Mouse (Mus musculus) MN1 (cell line): ENCODE data around the gene Ppp1r3f.
A peak's percentile ranks its signal among the peaks of the same experiment; 100 is the strongest.

Source experiments
- DNase-seq: peaks from one replicate; pipeline ENCODE4 v3.0.0-alpha.2; 2016; ENCODE audit warnings: low spot score

Gene Ppp1r3f

GRCm38 (mm10) chrX:7574087-7574884 is at the start of gene Ppp1r3f:
Gene Ppp1r3f (minus strand): TSS chrX:7574283.
- DNase-seq: peak; percentile 93

DNA sequence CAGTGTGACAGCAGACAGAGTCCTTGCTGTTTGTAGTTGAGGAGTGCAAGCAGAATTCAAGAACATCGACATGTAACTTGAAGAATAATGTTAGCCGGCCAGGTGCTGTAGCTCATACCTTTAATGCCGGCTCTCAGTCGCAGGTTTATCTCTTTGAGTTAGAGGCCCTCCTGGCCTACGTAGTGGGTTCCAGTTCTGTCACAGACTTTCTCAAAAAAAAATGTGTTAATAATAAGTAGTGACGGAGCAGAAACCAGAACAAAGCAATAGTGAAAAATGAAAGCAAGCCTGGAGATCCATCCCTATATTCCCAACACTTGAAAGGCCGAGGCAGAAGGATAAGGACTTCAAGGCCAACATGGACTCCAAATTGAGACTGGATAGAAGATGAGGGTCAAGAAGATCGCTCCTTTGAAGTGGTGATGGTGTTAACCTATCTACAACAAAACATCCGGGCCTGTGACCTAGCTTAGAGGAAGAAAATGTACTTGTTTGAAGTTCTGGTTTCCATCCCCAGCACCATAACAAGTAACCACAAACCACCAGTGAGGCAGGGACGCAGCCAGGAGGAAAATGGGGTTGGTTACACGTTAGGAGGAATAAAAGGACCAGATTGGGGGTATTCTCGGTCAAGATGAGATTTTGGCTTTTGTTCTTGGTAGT is 43.9 kb upstream of the Ppp1r3f start:
- no peak for DNase-seq

GRCm38 (mm10) chrX:7610536-7611258 is 36.6 kb upstream of the Ppp1r3f start:
- DNase-seq: peak; percentile 38

GRCm38 (mm10) chrX:7610035-7610434 is 36.0 kb upstream of the Ppp1r3f start:
- no peak for DNase-seq

GRCm38 (mm10) chrX:7606783-7607182 is 32.7 kb upstream of the Ppp1r3f start, which contains the start of gene Cacna1f:
Gene Cacna1f (plus strand): TSS chrX:7607083.
- no peak for DNase-seq

- DNase-seq: no peak
Measured at GRCm38 (mm10) chrX:7605575-7605941, 31.5 kb upstream of the Ppp1r3f start.

GRCm38 (mm10) chrX:7604879-7605574 is 30.9 kb upstream of the Ppp1r3f start, which contains the start of gene Ccdc22:
Gene Ccdc22 (minus strand): TSS chrX:7605517.
- peak; percentile 88 for DNase-seq

- DNase-seq: no peak
Measured at GRCm38 (mm10) chrX:7604004-7604403, 29.9 kb upstream of the Ppp1r3f start.

DNA sequence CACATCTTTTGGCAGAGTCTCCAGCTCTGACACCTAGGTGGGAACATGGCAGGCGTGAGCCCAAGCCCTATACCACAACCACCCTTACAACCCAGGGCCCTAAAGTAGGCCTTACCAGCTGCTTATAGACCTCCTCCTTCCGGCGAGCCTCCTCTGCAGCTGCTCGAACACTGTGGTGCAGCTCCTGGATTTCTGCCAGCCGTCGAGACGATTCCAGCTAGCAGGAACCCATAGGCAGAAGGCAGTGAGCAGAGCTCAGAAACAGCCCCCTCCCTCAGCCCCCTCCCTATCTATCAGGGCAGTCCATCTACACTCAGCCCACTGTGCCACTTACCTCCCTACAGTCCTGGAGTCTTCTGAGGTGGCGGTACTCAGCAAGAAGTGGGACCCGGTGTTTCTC is 21.3 kb upstream of the Ppp1r3f start:
- no peak for DNase-seq

DNA sequence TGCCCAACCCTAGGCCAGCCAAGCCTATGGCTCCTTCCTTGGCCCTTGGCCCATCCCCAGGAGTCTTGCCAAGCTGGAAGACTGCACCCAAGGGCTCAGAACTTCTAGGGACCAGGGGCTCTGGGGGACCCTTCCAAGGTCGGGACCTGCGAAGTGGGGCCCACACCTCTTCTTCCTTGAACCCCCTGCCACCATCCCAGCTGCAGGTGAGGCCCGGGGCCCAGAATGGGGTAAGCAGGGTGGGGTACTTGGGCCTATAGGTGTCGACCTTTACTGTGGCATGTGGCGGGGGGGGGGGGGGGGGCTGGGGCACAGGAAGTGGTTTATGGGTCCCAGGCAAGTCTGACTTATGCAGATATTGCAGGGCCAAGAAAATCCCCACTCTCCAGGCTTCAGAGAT is 12.3 kb upstream of the Ppp1r3f start:
- DNase-seq: no peak

GRCm38 (mm10) chrX:7583881-7584280 is 9.8 kb upstream of the Ppp1r3f start:
- DNase-seq: no peak

GRCm38 (mm10) chrX:7581151-7581550 is 7.1 kb upstream of the Ppp1r3f start:
- DNase-seq: no peak

DNA sequence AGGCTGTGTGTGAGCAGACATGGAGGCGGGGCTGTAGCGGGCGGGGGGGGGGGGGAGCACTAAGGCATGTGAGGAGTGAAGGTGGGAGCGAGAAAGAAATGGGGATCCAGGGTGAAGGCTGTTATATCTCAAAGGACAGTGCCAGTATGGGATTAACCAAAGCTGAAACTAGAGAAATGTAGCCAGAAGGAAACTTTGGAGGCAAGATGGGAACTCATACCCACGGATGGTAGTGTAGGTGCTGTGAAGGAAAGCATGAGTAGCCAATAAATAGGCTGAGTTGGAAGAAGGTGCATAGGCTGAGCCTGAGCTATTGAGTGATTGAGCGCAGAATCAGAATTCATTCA is 775 bp upstream of the Ppp1r3f start:
- DNase-seq: no peak

- DNase-seq: peak; percentile 10
Measured at GRCm38 (mm10) chrX:7573176-7574086, 652 bp downstream of the Ppp1r3f start, which contains the start of gene Foxp3. Gene Foxp3 (plus strand): TSS chrX:7573644.

DNA sequence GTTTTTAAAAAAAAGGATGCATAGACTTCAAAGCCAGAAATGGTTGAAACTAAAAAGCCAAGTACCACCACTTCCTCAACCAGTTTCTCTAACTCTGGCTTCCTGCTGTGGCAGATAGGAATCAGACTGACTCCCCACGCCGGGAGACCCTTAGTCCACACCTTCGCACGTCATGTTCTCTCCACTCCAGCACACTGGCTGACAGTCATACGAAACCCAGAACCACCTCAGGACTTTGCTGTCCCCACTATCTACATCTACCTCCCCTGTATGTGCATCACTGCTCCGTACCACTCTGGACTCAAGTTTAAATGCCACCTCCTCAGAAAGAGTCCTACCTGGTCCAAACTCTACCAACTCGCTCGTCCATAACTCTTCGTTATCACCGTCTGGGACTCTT is 1.6 kb downstream of the Ppp1r3f start:
- DNase-seq: no peak

- no peak for DNase-seq
Measured at GRCm38 (mm10) chrX:7571565-7572136, 2.4 kb downstream of the Ppp1r3f start.

GRCm38 (mm10) chrX:7570481-7571175 is 3.5 kb downstream of the Ppp1r3f start:
- peak; percentile 19 for DNase-seq

- DNase-seq: no peak
Measured at GRCm38 (mm10) chrX:7567491-7567890, 6.6 kb downstream of the Ppp1r3f start.

DNA sequence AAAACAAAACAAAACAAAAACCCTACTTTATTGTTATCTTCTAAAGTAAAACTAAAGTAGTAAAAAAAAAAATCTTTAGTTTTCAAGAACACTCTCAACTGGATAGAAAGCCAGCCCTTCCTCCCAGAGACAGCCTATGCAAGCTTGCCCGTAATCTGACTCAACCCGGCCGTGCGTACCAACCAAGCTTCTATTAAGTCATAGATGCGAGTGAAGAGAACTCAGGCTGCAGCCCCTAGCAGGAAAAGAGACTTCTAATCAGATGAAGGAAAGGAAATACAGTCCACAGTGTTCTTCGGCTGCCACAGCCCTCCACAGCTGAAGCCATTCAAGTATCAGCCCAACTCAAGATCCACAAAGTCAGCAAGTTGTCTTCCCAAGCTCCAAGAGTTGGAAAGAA is 7.7 kb downstream of the Ppp1r3f start:
- no peak for DNase-seq

DNA sequence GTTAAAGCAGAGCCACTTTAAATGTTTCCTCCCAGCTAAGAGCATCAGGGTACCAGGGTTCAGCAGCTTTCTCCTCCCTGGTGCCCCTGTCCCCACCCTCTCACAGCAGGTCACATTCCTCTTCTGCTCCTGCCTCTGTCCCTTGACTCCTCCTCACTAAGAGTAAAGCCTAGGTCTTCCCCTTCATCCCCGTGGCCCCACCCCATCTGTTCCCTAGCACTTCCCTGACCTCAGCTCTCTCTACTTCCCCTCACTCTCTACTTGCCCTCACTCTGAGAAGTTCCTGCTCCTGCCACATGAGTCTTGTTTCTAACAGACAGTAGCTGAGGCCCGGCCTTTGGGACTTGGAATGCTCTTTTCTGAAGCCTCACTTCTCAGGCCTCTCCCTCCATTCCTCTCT is 11.0 kb downstream of the Ppp1r3f start:
- no peak for DNase-seq
